Mouse (Mus musculus): ENCODE measurements around the gene Ltb4r1.

GRCm38 (mm10) chr14:55730531-55731032 lies 35.2 kb upstream of the Ltb4r1 start:
- TF ChIP-seq CTCF (IDR thresholded peaks at IDR 0.05; ENCODE audit: extremely low read depth, insufficient read depth, low read length): no peak
- no peak for TF ChIP-seq POLR2A (IDR thresholded peaks at IDR 0.05; ENCODE audit: extremely low read depth, insufficient read depth, low read length)
